ENCODE assay signal across 20 mouse cellular contexts in the genomic region with DNA sequence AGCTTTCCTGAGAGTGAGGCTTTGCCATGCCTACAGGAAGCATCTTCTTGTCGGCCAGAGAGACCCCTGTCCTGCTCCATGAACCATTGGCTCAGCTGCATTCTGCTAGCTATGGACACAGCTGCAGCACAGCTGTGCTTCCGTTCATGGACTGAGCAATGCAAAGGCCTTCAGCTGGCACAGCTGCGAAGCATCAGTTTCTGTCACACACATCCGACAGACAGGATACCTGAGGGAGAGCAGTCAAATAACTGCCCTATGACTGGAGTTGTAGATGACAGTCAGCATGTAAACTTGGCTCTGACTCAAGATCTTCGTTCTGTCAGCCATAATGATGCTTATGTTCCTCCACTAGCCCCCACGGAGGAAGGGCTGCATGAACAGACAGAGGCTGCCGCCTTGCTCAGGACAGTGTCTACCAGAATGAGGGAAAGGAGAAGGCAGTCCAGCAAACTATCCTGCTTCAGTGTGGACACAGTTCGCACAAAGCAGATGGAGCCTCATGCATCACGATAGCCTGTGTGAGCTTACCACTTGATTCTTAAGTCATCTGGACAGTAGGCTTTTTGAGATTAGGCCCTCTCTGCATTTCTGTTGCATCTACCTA. TPM values are rescaled to one million over a fixed set of nuclear protein-coding genes. Genes with fewer than 3 reads are reported as not detected.
DNase-seq lines count a peak whose midpoint lies in the region; ATAC-seq and TF ChIP-seq lines count a peak whose summit lies in the region.
"Had no signal": no experiment of that assay in that cellular context is flagged by ENCODE, and none has a peak within 500 bp of the region (broad histone marks: within the 10 kb centered on the region; RNA-seq: fewer than 3 reads in every experiment).

No protein-coding gene starts in this region.

- no peaks in the 10 kb centered on the region for H3K27me3 ChIP-seq in neural tube, embryonic 11.5 days (ENCODE audit: control insufficient read depth, insufficient read depth, low read length)
- H3K27me3 ChIP-seq in neural tube, embryonic 15.5 days (replicated peaks), result no peaks in the 10 kb centered on the region
- H3K27me3 ChIP-seq in stomach, postnatal 0 days (ENCODE audit: control insufficient read depth, insufficient read depth, low read length), result no peaks in the 10 kb centered on the region

- ATAC-seq in neural tube, embryonic 11.5 days (ENCODE audit: insufficient read depth, low FRiP score, low TSS enrichment), result no peak
- ATAC-seq in neural tube, embryonic 15.5 days (ENCODE audit: low FRiP score), result no peak
- peak; percentile 35; the same call in 1 of the 2 replicates for ATAC-seq in stomach, postnatal 0 days (ENCODE audit: low FRiP score, low TSS enrichment)
- ATAC-seq in megakaryocyte, adult 5-6 weeks (ENCODE audit: poor library complexity, severe bottlenecking), result no peak
- ATAC-seq: forebrain, postnatal 0 days; hindbrain, embryonic 16.5 days had no signal

- DNase-seq in embryo, embryonic 11 days, result peak; percentile 36
- DNase-seq in embryo, embryonic 9.5 days (ENCODE audit: extremely low spot score), result no peak
- DNase-seq in kidney, postnatal 10 days, result peak; percentile 63
- DNase-seq in kidney, adult 18-20 months, result no peak
- peak; percentile 30 for DNase-seq in neural tube, embryonic 11.5 days (ENCODE audit: low spot score)
- DNase-seq in stomach, postnatal 0 days (ENCODE audit: low spot score), result no peak
- DNase-seq: adrenal gland, adult 2 months; cerebellum, adult 8-10 months; forebrain, postnatal 0 days; kidney, adult 8-10 months; spleen, adult 18-20 months had no signal

- no peaks in the 10 kb centered on the region for H3K9me3 ChIP-seq in neural tube, embryonic 11.5 days (ENCODE audit: control insufficient read depth, low read length)
- no peaks in the 10 kb centered on the region for H3K9me3 ChIP-seq in neural tube, embryonic 15.5 days (replicated peaks)
- no peaks in the 10 kb centered on the region for H3K9me3 ChIP-seq in stomach, postnatal 0 days (ENCODE audit: control insufficient read depth, low read length)
- H3K9me3 ChIP-seq: forebrain, embryonic 10.5 days; limb, embryonic 13.5 days had no signal

- TF ChIP-seq EP300 in stomach, postnatal 0 days (optimal IDR thresholded peaks at IDR 0.05), result no peak

- H3K4me3 ChIP-seq in neural tube, embryonic 11.5 days (ENCODE audit: low read depth, low read length), result no peak overlapping the region
- H3K4me3 ChIP-seq in neural tube, embryonic 15.5 days (replicated peaks), result no peak overlapping the region
- no peak overlapping the region for H3K4me3 ChIP-seq in stomach, postnatal 0 days (ENCODE audit: low read depth, low read length)
- H3K4me3 ChIP-seq: forebrain, embryonic 10.5 days; limb, embryonic 13.5 days had no signal

- H3K9ac ChIP-seq in neural tube, embryonic 11.5 days (ENCODE audit: low read length), result no peak overlapping the region
- H3K9ac ChIP-seq in neural tube, embryonic 15.5 days (replicated peaks), result no peak overlapping the region
- no peak overlapping the region for H3K9ac ChIP-seq in stomach, postnatal 0 days (ENCODE audit: low read length)
- H3K9ac ChIP-seq: forebrain, postnatal 0 days; limb, embryonic 13.5 days; liver, embryonic 14.5 days had no signal

- H3K4me2 ChIP-seq in neural tube, embryonic 11.5 days (ENCODE audit: low read depth), result no peak overlapping the region
- H3K4me2 ChIP-seq in neural tube, embryonic 15.5 days, result no peak overlapping the region
- no peak overlapping the region for H3K4me2 ChIP-seq in stomach, postnatal 0 days (replicated peaks; ENCODE audit: low read depth)
- H3K4me2 ChIP-seq: limb, embryonic 13.5 days; midbrain, embryonic 11.5 days had no signal

- H3K36me3 ChIP-seq in neural tube, embryonic 11.5 days (ENCODE audit: control insufficient read depth, insufficient read depth, low read length), result no peaks in the 10 kb centered on the region
- H3K36me3 ChIP-seq in neural tube, embryonic 15.5 days, result no peaks in the 10 kb centered on the region
- H3K36me3 ChIP-seq in stomach, postnatal 0 days (ENCODE audit: control insufficient read depth, insufficient read depth, low read length), result no peaks in the 10 kb centered on the region
- H3K36me3 ChIP-seq: forebrain, embryonic 10.5 days; limb, embryonic 13.5 days had no signal

- no peak overlapping the region for H3K27ac ChIP-seq in neural tube, embryonic 11.5 days (ENCODE audit: low read depth, low read length)
- no peak overlapping the region for H3K27ac ChIP-seq in neural tube, embryonic 15.5 days (replicated peaks)
- H3K27ac ChIP-seq in stomach, postnatal 0 days (replicated peaks), result no peak overlapping the region
- H3K27ac ChIP-seq: forebrain, embryonic 10.5 days; limb, embryonic 13.5 days; liver, embryonic 14.5 days; macrophage had no signal

- TF ChIP-seq CTCF in stomach, postnatal 0 days (IDR thresholded peaks at IDR 0.05; ENCODE audit: low read depth), result no peak

- WGBS in neural tube, embryonic 11.5 days, result 73% methylated on average over 9 of the region's 9 CpGs
- WGBS in neural tube, embryonic 15.5 days, result 70% methylated on average over 9 of the region's 9 CpGs
- WGBS in stomach, postnatal 0 days, result 53% methylated on average over 9 of the region's 9 CpGs

- no peaks in the 10 kb centered on the region for H3K4me1 ChIP-seq in neural tube, embryonic 11.5 days (ENCODE audit: control insufficient read depth, insufficient read depth, low read length)
- H3K4me1 ChIP-seq in neural tube, embryonic 15.5 days, result no peaks in the 10 kb centered on the region
- no peaks in the 10 kb centered on the region for H3K4me1 ChIP-seq in stomach, postnatal 0 days (replicated peaks; ENCODE audit: control insufficient read depth, insufficient read depth)
- H3K4me1 ChIP-seq: limb, embryonic 13.5 days had no signal

RNA-seq across cellular contexts. Expression of a gene that starts 22.9 kb away (rescaled TPM):
- 2.4 and 2.6 TPM in 2 replicates for polyA plus RNA-seq in neural tube, embryonic 11.5 days (2014; fragmentation: Nextera tagmentation; extraction: Ambion mirVana)
- 2.8 and 6.7 TPM in 2 replicates for polyA plus RNA-seq in neural tube, embryonic 15.5 days (2015; fragmentation: Nextera tagmentation; extraction: Ambion mirVana)
- polyA plus RNA-seq in stomach, postnatal 0 days (2015; fragmentation: Nextera tagmentation; extraction: Ambion mirVana), result 41.2 and 43.6 TPM in 2 replicates
- total RNA-seq in megakaryocyte, adult 5-6 weeks (2015), result 0.69 and 0.73 TPM in 2 replicates
- not detected in 2 replicates for total RNA-seq in megakaryocyte, adult 5-6 weeks (2017)
- total RNA-seq: CH12.LX had no signal
- polyA plus RNA-seq: macrophage had no signal

Comparison
In these comparisons a context has a peak if more than half of its experiments do, and no peak if none do; other contexts are left out.
1. DNase-seq: peak in embryo, embryonic 11 days (single experiment), kidney, postnatal 10 days (single experiment) and neural tube, embryonic 11.5 days (single experiment); none in embryo, embryonic 9.5 days (single experiment), kidney, adult 18-20 months (single experiment) and stomach, postnatal 0 days (single experiment).